Mouse (Mus musculus) myocyte (in vitro differentiated cells): ENCODE measurements around the gene Psmb3. TPM values are rescaled to one million over a fixed set of nuclear protein-coding genes. Genes with fewer than 3 reads are reported as not detected.

Source experiments
- H3K27me3 ChIP-seq: one replicate; pipeline ENCODE4 v1.6.1; 2011; ENCODE audit not compliant: control insufficient read depth, insufficient read depth, insufficient read length
- H3K36me3 ChIP-seq: one replicate; pipeline ENCODE4 v1.6.1; 2011; ENCODE audit not compliant: control insufficient read depth, insufficient read depth
- H3K4me2 ChIP-seq: one replicate; pipeline ENCODE4 v1.6.1; 2011; ENCODE audit warnings: low read depth, control low read depth
- H3K4me3 ChIP-seq: one replicate; pipeline ENCODE4 v1.5.1; 2011; ENCODE audit warnings: mild to moderate bottlenecking, control low read depth, moderate library complexity
- H3K79me2 ChIP-seq: one replicate; pipeline ENCODE4 v1.6.1; 2011; ENCODE audit not compliant: control insufficient read depth, insufficient read depth
- H3ac ChIP-seq: one replicate; pipeline ENCODE4 v1.6.1; 2011; ENCODE audit not compliant: control insufficient read depth, insufficient read length
- CEBPB ChIP-seq: IDR thresholded peaks from 2 replicates; pipeline ENCODE4 v1.6.1; 2011; ENCODE audit warnings: mild to moderate bottlenecking, moderate library complexity; ENCODE audit not compliant: poor library complexity, insufficient read depth, severe bottlenecking
- E2F4 ChIP-seq: IDR thresholded peaks from one replicate; pipeline ENCODE4 v1.6.1; 2011; ENCODE audit warnings: mild to moderate bottlenecking, control low read depth, moderate library complexity; ENCODE audit not compliant: insufficient read depth
- MAX ChIP-seq: IDR thresholded peaks from one replicate; pipeline ENCODE4 v1.6.1; 2011; ENCODE audit warnings: low read depth, mild to moderate bottlenecking, control low read depth
- MYOD1 ChIP-seq, 3 experiments: IDR thresholded peaks; one replicate each; pipeline ENCODE4 v1.6.1; 2011; ENCODE audit warnings: control low read depth in 2 of 3, low read depth in 2 of 3, mild to moderate bottlenecking in 2 of 3, moderate library complexity in 1 of 3; ENCODE audit not compliant: insufficient read length in 2 of 3, control insufficient read depth in 1 of 3
- MYOG ChIP-seq, 3 experiments: IDR thresholded peaks; one replicate each; pipeline ENCODE4 v1.6.1; 2011; ENCODE audit warnings: control low read depth in 2 of 3, low read depth in 2 of 3, mild to moderate bottlenecking in 2 of 3; ENCODE audit not compliant: insufficient read length in 2 of 3, control insufficient read depth in 1 of 3, insufficient read depth in 1 of 3
- POLR2A ChIP-seq: IDR thresholded peaks from one replicate; pipeline ENCODE4 v1.6.1; 2011; ENCODE audit warnings: low read depth, mild to moderate bottlenecking, control low read depth, moderate library complexity; ENCODE audit not compliant: insufficient read length
- POLR2AphosphoS2 ChIP-seq: IDR thresholded peaks from one replicate; pipeline ENCODE4 v1.6.1; 2011; ENCODE audit warnings: low read depth, control low read depth; ENCODE audit not compliant: insufficient read length
- REST ChIP-seq: IDR thresholded peaks from one replicate; pipeline ENCODE4 v1.6.1; 2011; ENCODE audit warnings: mild to moderate bottlenecking, control low read depth, moderate library complexity; ENCODE audit not compliant: insufficient read depth, insufficient read length
- SRF ChIP-seq: IDR thresholded peaks from one replicate; pipeline ENCODE4 v1.6.1; 2011; ENCODE audit warnings: low read depth; ENCODE audit not compliant: control insufficient read depth, insufficient read length
- TCF12 ChIP-seq: IDR thresholded peaks from one replicate; pipeline ENCODE4 v1.6.1; 2011; ENCODE audit warnings: mild to moderate bottlenecking, control low read depth; ENCODE audit not compliant: poor library complexity, insufficient read depth, severe bottlenecking
- TCF3 ChIP-seq: IDR thresholded peaks from one replicate; pipeline ENCODE4 v1.6.1; 2011; ENCODE audit warnings: low read depth, control low read depth; ENCODE audit not compliant: insufficient read length
- USF1 ChIP-seq: IDR thresholded peaks from one replicate; pipeline ENCODE4 v1.6.1; 2011; ENCODE audit warnings: low read depth, mild to moderate bottlenecking, control low read depth, moderate library complexity
- polyA plus RNA-seq: library from polyadenylated mRNA; unstranded; fragments of >200 nt; fragmentation: generic; extraction: Trizol; gene quantifications from one replicate; pipeline ENCODE4 v1.2.1, GENCODE M21; 2012; ENCODE audit warnings: missing spikeins

The Psmb3 gene
- polyA plus RNA-seq, 1 experiment, result 694 TPM

- H3K4me3 ChIP-seq, result peak overlapping the region; percentile 44
- peaks cover 64% of the 10 kb centered on the region for H3K79me2 ChIP-seq
- no peaks in the 10 kb centered on the region for H3K27me3 ChIP-seq
- no peaks in the 10 kb centered on the region for H3K36me3 ChIP-seq
- H3K4me2 ChIP-seq, result peak overlapping the region; percentile 95
- TF ChIP-seq POLR2AphosphoS2 (no peak), REST (no peak), TCF12 (no peak), TCF3 (no peak), USF1 (no peak), POLR2A (no peak), MAX (no peak), MYOD1 (IDR thresholded peaks at IDR 0.05; ENCODE audit: control insufficient read depth in 1 of 3, insufficient read length in 2 of 3, low read depth in 2 of 3) (no peak), SRF (no peak)
- H3ac ChIP-seq, result no peak overlapping the region
Measured at GRCm38 (mm10) chr11:97742591-97742990, 39.4 kb downstream of the Psmb3 start.

GRCm38 (mm10) chr11:97743423-97743822, 40.2 kb downstream of the Psmb3 start:
- TF ChIP-seq USF1, result no peak
- Histone ChIP-seq H3K4me3 (peak overlapping the region; percentile 44), H3K36me3 (peaks cover 6% of the 10 kb centered on the region), H3ac (peak overlapping the region; percentile 57), H3K4me2 (peak overlapping the region; percentile 95), H3K79me2 (peaks cover 58% of the 10 kb centered on the region), H3K27me3 (no peaks in the 10 kb centered on the region)

- peaks cover 51% of the 10 kb centered on the region for H3K79me2 ChIP-seq
- peaks cover 6% of the 10 kb centered on the region for H3K36me3 ChIP-seq
- peak within 1 kb of the TSS; percentile 44 for H3K4me3 ChIP-seq
- peak within 1 kb of the TSS; percentile 95 for H3K4me2 ChIP-seq
- peak; percentile 59 for TF ChIP-seq POLR2A
- TF ChIP-seq POLR2AphosphoS2, result peak; percentile 56
- peak in 2 of 3 experiments; percentile 13 to 16 for TF ChIP-seq MYOG (IDR thresholded peaks at IDR 0.05; ENCODE audit: control insufficient read depth in 1 of 3, insufficient read depth in 1 of 3, insufficient read length in 2 of 3, low read depth in 2 of 3)
- no peak for TF ChIP-seq REST
- no peak for TF ChIP-seq E2F4
- TF ChIP-seq MYOD1 (IDR thresholded peaks at IDR 0.05; ENCODE audit: control insufficient read depth in 1 of 3, insufficient read length in 2 of 3, low read depth in 2 of 3), result peak in 1 of 3 experiments; percentile 21
- TF ChIP-seq USF1, result no peak
- no peak for TF ChIP-seq CEBPB
- peak; percentile 33 for TF ChIP-seq MAX
- TF ChIP-seq TCF3, result no peak
- TF ChIP-seq TCF12, result no peak
- TF ChIP-seq SRF, result no peak
- H3K27me3 ChIP-seq, result no peaks in the 10 kb centered on the region
- H3ac ChIP-seq, result peak within 1 kb of the TSS; percentile 57
Measured at GRCm38 (mm10) chr11:97744063-97744717, 41.0 kb downstream of the Psmb3 start, which contains the start of gene Pip4k2b. Gene Pip4k2b (minus strand): TSS chr11:97744704.

GRCm38 (mm10) chr11:97744718-97745330, 41.6 kb downstream of the Psmb3 start:
- peak overlapping the region; percentile 57 for H3ac ChIP-seq
- peak overlapping the region; percentile 86 for H3K4me2 ChIP-seq
- H3K4me3 ChIP-seq, result peak overlapping the region; percentile 44
- peaks cover 44% of the 10 kb centered on the region for H3K79me2 ChIP-seq
- TF ChIP-seq CEBPB (no peak), E2F4 (no peak), MAX (no peak), MYOG (IDR thresholded peaks at IDR 0.05; ENCODE audit: control insufficient read depth in 1 of 3, insufficient read depth in 1 of 3, insufficient read length in 2 of 3, low read depth in 2 of 3) (peak in 1 of 3 experiments; percentile 47), MYOD1 (IDR thresholded peaks at IDR 0.05; ENCODE audit: control insufficient read depth in 1 of 3, insufficient read length in 2 of 3, low read depth in 2 of 3) (peak in 1 of 3 experiments; percentile 9), POLR2AphosphoS2 (peak; percentile 87)
- no peaks in the 10 kb centered on the region for H3K27me3 ChIP-seq
- peaks cover 6% of the 10 kb centered on the region for H3K36me3 ChIP-seq

GRCm38 (mm10) chr11:97745331-97745721, 42.1 kb downstream of the Psmb3 start:
- Histone ChIP-seq H3ac (peak overlapping the region; percentile 57), H3K27me3 (no peaks in the 10 kb centered on the region), H3K4me2 (peak overlapping the region; percentile 86), H3K4me3 (peak overlapping the region; percentile 44), H3K79me2 (peaks cover 39% of the 10 kb centered on the region), H3K36me3 (peaks cover 9% of the 10 kb centered on the region)
- TF ChIP-seq SRF (no peak), REST (no peak), TCF3 (no peak), USF1 (no peak), MYOG (IDR thresholded peaks at IDR 0.05; ENCODE audit: control insufficient read depth in 1 of 3, insufficient read depth in 1 of 3, insufficient read length in 2 of 3, low read depth in 2 of 3) (no peak), CEBPB (no peak), TCF12 (no peak), POLR2A (no peak), E2F4 (peak; percentile 41), MYOD1 (IDR thresholded peaks at IDR 0.05; ENCODE audit: control insufficient read depth in 1 of 3, insufficient read length in 2 of 3, low read depth in 2 of 3) (peak in 1 of 3 experiments; percentile 18), POLR2AphosphoS2 (no peak), MAX (no peak)
